Mouse (Mus musculus): ENCODE data around the gene Iqcc. TPM values are rescaled to one million over a fixed set of nuclear protein-coding genes. Genes with fewer than 3 reads are reported as not detected.
A peak's percentile ranks its signal among the peaks of the same experiment; 100 is the strongest.

The Iqcc gene
- polyA plus RNA-seq, 1 experiment from 2014 or later, result 23.6 TPM

GRCm38 (mm10) chr4:129608426-129609025 is 10.4 kb downstream of the Iqcc start:
- no peak overlapping the region for H3K4me2 ChIP-seq
- DNase-seq (ENCODE audit: low spot score) (peak; percentile 70), ATAC-seq (replicated peaks; ENCODE audit: low FRiP score) (peak; percentile 82)
- peak overlapping the region; percentile 43; the same call in 1 of the 2 replicates for H3K27ac ChIP-seq (ENCODE audit: low read depth, low read length)
- no peak overlapping the region for H3K9ac ChIP-seq (ENCODE audit: low read depth, low read length)
- H3K9me3 ChIP-seq (ENCODE audit: control insufficient read depth, low read length), result no peaks in the 10 kb centered on the region
- no peaks in the 10 kb centered on the region for H3K27me3 ChIP-seq (replicated peaks; ENCODE audit: control insufficient read depth, insufficient read depth, low read length)
- no peak overlapping the region for H3K4me3 ChIP-seq (ENCODE audit: low read depth, low read length)
- peaks cover 30% of the 10 kb centered on the region for H3K36me3 ChIP-seq (ENCODE audit: control insufficient read depth, insufficient read depth, low read length)
- peaks cover 5% of the 10 kb centered on the region for H3K4me1 ChIP-seq (replicated peaks; ENCODE audit: control insufficient read depth, insufficient read depth, low read length)
- WGBS, result 34% methylated on average over 7 of the region's 7 CpGs

GRCm38 (mm10) chr4:129600233-129601158 is 18.4 kb downstream of the Iqcc start, which contains the start of the genes Eif3i and Tmem234:
TSS of gene Eif3i (minus strand) at chr4:129600648.
TSS of gene Tmem234 (plus strand) at chr4:129600668.
- Histone ChIP-seq H3K4me1 (replicated peaks; ENCODE audit: control insufficient read depth, insufficient read depth, low read length) (peaks cover 23% of the 10 kb centered on the region), H3K9me3 (ENCODE audit: control insufficient read depth, low read length) (no peaks in the 10 kb centered on the region), H3K27me3 (replicated peaks; ENCODE audit: control insufficient read depth, insufficient read depth, low read length) (no peaks in the 10 kb centered on the region), H3K27ac (ENCODE audit: low read depth, low read length) (peak within 1 kb of the TSS; percentile 80), H3K36me3 (ENCODE audit: control insufficient read depth, insufficient read depth, low read length) (peaks cover 33% of the 10 kb centered on the region), H3K9ac (ENCODE audit: low read depth, low read length) (peak within 1 kb of the TSS; percentile 88), H3K4me3 (ENCODE audit: low read depth, low read length) (peak within 1 kb of the TSS; percentile 94), H3K4me2 (peak within 1 kb of the TSS; percentile 94)
- under 1% methylated on average over 74 of the region's 74 CpGs for WGBS
- ATAC-seq (replicated peaks; ENCODE audit: low FRiP score) (peak; percentile 91), DNase-seq (ENCODE audit: low spot score) (peak; percentile 85)

- Histone ChIP-seq H3K4me1 (replicated peaks; ENCODE audit: control insufficient read depth, insufficient read depth, low read length) (peaks cover 11% of the 10 kb centered on the region), H3K27ac (ENCODE audit: low read depth, low read length) (no peak overlapping the region), H3K27me3 (replicated peaks; ENCODE audit: control insufficient read depth, insufficient read depth, low read length) (no peaks in the 10 kb centered on the region), H3K4me3 (ENCODE audit: low read depth, low read length) (no peak overlapping the region), H3K4me2 (no peak overlapping the region), H3K9ac (ENCODE audit: low read depth, low read length) (no peak overlapping the region), H3K36me3 (ENCODE audit: control insufficient read depth, insufficient read depth, low read length) (peaks cover 25% of the 10 kb centered on the region), H3K9me3 (ENCODE audit: control insufficient read depth, low read length) (no peaks in the 10 kb centered on the region)
- DNase-seq (ENCODE audit: low spot score) (no peak), ATAC-seq (replicated peaks; ENCODE audit: low FRiP score) (peak; percentile 42)
- 40% methylated on average over 4 of the region's 4 CpGs for WGBS
Measured at GRCm38 (mm10) chr4:129588865-129589264, 30.0 kb downstream of the Iqcc start.

- 69% methylated on average over 1 of the region's 1 CpGs for WGBS
- no peak overlapping the region for H3K9ac ChIP-seq (ENCODE audit: low read depth, low read length)
- H3K27ac ChIP-seq (ENCODE audit: low read depth, low read length), result no peak overlapping the region
- peaks cover 11% of the 10 kb centered on the region for H3K4me1 ChIP-seq (replicated peaks; ENCODE audit: control insufficient read depth, insufficient read depth, low read length)
- ATAC-seq (replicated peaks; ENCODE audit: low FRiP score) (no peak), DNase-seq (ENCODE audit: low spot score) (no peak)
- H3K4me3 ChIP-seq (ENCODE audit: low read depth, low read length), result no peak overlapping the region
- peaks cover 11% of the 10 kb centered on the region for H3K36me3 ChIP-seq (ENCODE audit: control insufficient read depth, insufficient read depth, low read length)
- no peaks in the 10 kb centered on the region for H3K9me3 ChIP-seq (ENCODE audit: control insufficient read depth, low read length)
- H3K4me2 ChIP-seq, result no peak overlapping the region
- no peaks in the 10 kb centered on the region for H3K27me3 ChIP-seq (replicated peaks; ENCODE audit: control insufficient read depth, insufficient read depth, low read length)
Measured at GRCm38 (mm10) chr4:129586943-129587342, 32.0 kb downstream of the Iqcc start.

GRCm38 (mm10) chr4:129585773-129586172 is 33.1 kb downstream of the Iqcc start:
- Histone ChIP-seq H3K9ac (ENCODE audit: low read depth, low read length) (peak overlapping the region; percentile 66), H3K4me1 (replicated peaks; ENCODE audit: control insufficient read depth, insufficient read depth, low read length) (peaks cover 11% of the 10 kb centered on the region), H3K9me3 (ENCODE audit: control insufficient read depth, low read length) (no peaks in the 10 kb centered on the region), H3K27me3 (replicated peaks; ENCODE audit: control insufficient read depth, insufficient read depth, low read length) (no peaks in the 10 kb centered on the region), H3K4me3 (ENCODE audit: low read depth, low read length) (peak overlapping the region; percentile 55), H3K36me3 (ENCODE audit: control insufficient read depth, insufficient read depth, low read length) (peaks cover under 1% of the 10 kb centered on the region), H3K4me2 (peak overlapping the region; percentile 74), H3K27ac (ENCODE audit: low read depth, low read length) (peak overlapping the region; percentile 23)
- DNase-seq (ENCODE audit: low spot score), result no peak
- 65% methylated on average over 9 of the region's 9 CpGs for WGBS
- ATAC-seq (replicated peaks; ENCODE audit: low FRiP score), result peak; percentile 80

GRCm38 (mm10) chr4:129584884-129585608 is 33.9 kb downstream of the Iqcc start:
- Histone ChIP-seq H3K9ac (ENCODE audit: low read depth, low read length) (peak overlapping the region; percentile 66), H3K4me1 (replicated peaks; ENCODE audit: control insufficient read depth, insufficient read depth, low read length) (peaks cover 11% of the 10 kb centered on the region), H3K4me3 (ENCODE audit: low read depth, low read length) (peak overlapping the region; percentile 55), H3K9me3 (ENCODE audit: control insufficient read depth, low read length) (no peaks in the 10 kb centered on the region), H3K27me3 (replicated peaks; ENCODE audit: control insufficient read depth, insufficient read depth, low read length) (no peaks in the 10 kb centered on the region), H3K36me3 (ENCODE audit: control insufficient read depth, insufficient read depth, low read length) (no peaks in the 10 kb centered on the region), H3K27ac (ENCODE audit: low read depth, low read length) (peak overlapping the region; percentile 39), H3K4me2 (peak overlapping the region; percentile 74)
- DNase-seq (ENCODE audit: low spot score) (peak; percentile 88), ATAC-seq (replicated peaks; ENCODE audit: low FRiP score) (peak; percentile 70)
- WGBS, result 2% methylated on average over 36 of the region's 36 CpGs

GRCm38 (mm10) chr4:129584370-129584769 is 34.5 kb downstream of the Iqcc start:
- peak overlapping the region; percentile 39; the same call in 1 of the 2 replicates for H3K27ac ChIP-seq (ENCODE audit: low read depth, low read length)
- 61% methylated on average over 1 of the region's 1 CpGs for WGBS
- H3K4me1 ChIP-seq (replicated peaks; ENCODE audit: control insufficient read depth, insufficient read depth, low read length), result peaks cover 11% of the 10 kb centered on the region
- H3K27me3 ChIP-seq (replicated peaks; ENCODE audit: control insufficient read depth, insufficient read depth, low read length), result no peaks in the 10 kb centered on the region
- DNase-seq (ENCODE audit: low spot score) (no peak), ATAC-seq (replicated peaks; ENCODE audit: low FRiP score) (no peak)
- H3K9me3 ChIP-seq (ENCODE audit: control insufficient read depth, low read length), result no peaks in the 10 kb centered on the region
- no peaks in the 10 kb centered on the region for H3K36me3 ChIP-seq (ENCODE audit: control insufficient read depth, insufficient read depth, low read length)
- H3K9ac ChIP-seq (ENCODE audit: low read depth, low read length), result peak overlapping the region; percentile 66
- peak overlapping the region; percentile 55 for H3K4me3 ChIP-seq (ENCODE audit: low read depth, low read length)
- peak overlapping the region; percentile 74 for H3K4me2 ChIP-seq

GRCm38 (mm10) chr4:129582251-129582650 is 36.6 kb downstream of the Iqcc start:
- WGBS, result 79% methylated on average over 1 of the region's 1 CpGs
- no peak overlapping the region for H3K9ac ChIP-seq (ENCODE audit: low read depth, low read length)
- ATAC-seq (replicated peaks; ENCODE audit: low FRiP score) (no peak), DNase-seq (ENCODE audit: low spot score) (no peak)
- no peaks in the 10 kb centered on the region for H3K36me3 ChIP-seq (ENCODE audit: control insufficient read depth, insufficient read depth, low read length)
- H3K4me2 ChIP-seq, result no peak overlapping the region
- H3K4me1 ChIP-seq (replicated peaks; ENCODE audit: control insufficient read depth, insufficient read depth, low read length), result peaks cover 7% of the 10 kb centered on the region
- no peaks in the 10 kb centered on the region for H3K27me3 ChIP-seq (replicated peaks; ENCODE audit: control insufficient read depth, insufficient read depth, low read length)
- no peak overlapping the region for H3K27ac ChIP-seq (ENCODE audit: low read depth, low read length)
- no peaks in the 10 kb centered on the region for H3K9me3 ChIP-seq (ENCODE audit: control insufficient read depth, low read length)
- H3K4me3 ChIP-seq (ENCODE audit: low read depth, low read length), result no peak overlapping the region

Measured in liver, embryonic 11.5 days (tissue).